Mouse (Mus musculus) cortical plate, adult 2 months (tissue): ENCODE data around the gene Nutm1.

Experiments used
- CTCF ChIP-seq: fragments of 200-500 bp; IDR thresholded peaks from 2 replicates; pipeline ENCODE4 v1.5.1; 2011; ENCODE audit warnings: mild to moderate bottlenecking, control low read depth, low read length; ENCODE audit not compliant: insufficient read depth; ENCODE audit errors: extremely low read depth
- POLR2A ChIP-seq: fragments of 200-500 bp; IDR thresholded peaks from 2 replicates; pipeline ENCODE4 v1.6.1; 2011; ENCODE audit warnings: mild to moderate bottlenecking, low read length, control low read depth; ENCODE audit not compliant: insufficient read depth; ENCODE audit errors: extremely low read depth

DNA sequence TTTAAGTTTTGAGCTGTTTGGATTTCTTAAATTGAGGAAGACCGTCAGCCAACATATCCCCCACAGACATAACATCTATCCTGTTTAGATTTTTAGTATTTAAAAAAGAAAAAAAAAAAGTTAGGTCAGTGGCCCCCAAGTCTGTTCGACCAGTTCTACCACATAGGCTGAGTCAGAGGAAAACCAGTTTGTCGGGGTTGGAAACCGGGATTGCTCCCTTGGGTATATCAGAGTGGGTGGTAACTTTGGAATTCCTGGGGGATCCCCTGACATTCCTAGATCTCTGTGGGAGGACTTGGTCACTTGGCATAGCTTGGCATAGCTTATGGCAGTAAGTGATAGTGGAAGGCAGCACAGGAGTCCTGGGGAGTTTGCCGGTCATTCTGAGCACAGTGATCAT is 13.8 kb downstream of the Nutm1 start:
- no peak for TF ChIP-seq POLR2A
- no peak for TF ChIP-seq CTCF
